Comparison of ENCODE assay signal across 41 mouse cellular contexts in the genomic region with DNA sequence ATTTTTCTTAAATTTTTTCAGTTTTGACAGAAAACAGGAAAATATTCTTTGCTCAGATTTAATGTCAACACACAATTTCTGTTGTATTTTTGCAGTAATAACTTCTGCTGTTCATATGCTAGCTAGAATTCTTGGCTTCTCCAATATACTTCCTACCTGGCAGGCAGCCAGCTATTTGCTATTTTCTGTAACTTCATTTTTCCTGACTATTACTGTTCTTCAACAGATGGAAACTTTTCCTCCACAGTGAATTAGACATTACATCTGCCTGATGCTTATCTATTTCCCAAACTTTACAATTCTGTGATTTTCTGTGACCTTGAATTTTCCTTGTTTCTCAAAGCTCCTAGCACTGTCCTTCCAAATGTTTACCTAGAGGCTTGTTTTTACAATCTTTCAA. TPM values are rescaled to one million over a fixed set of nuclear protein-coding genes. Genes with fewer than 3 reads are reported as not detected.
"Had no signal": no experiment of that assay in that cellular context is flagged by ENCODE, and none has a peak within 500 bp of the region (broad histone marks: within the 10 kb centered on the region; RNA-seq: fewer than 3 reads in every experiment).

No protein-coding gene starts in this region.

- H3K36me3 ChIP-seq: heart, embryonic 10.5 days; heart, embryonic 12.5 days; hindbrain, embryonic 13.5 days; hindbrain, embryonic 15.5 days; kidney, embryonic 15.5 days; limb, embryonic 13.5 days; limb, embryonic 15.5 days had no signal

- H3K9me3 ChIP-seq: heart, embryonic 10.5 days; hindbrain, embryonic 15.5 days; kidney, embryonic 15.5 days had no signal

- H3K9ac ChIP-seq: forebrain, postnatal 0 days; heart, embryonic 12.5 days; hindbrain, embryonic 13.5 days; hindbrain, embryonic 15.5 days; kidney, embryonic 15.5 days; limb, embryonic 13.5 days; limb, embryonic 15.5 days had no signal

- DNase-seq: forebrain, postnatal 0 days; gastrocnemius, postnatal 14 days; gastrocnemius, postnatal 36 days; heart, adult 11 months; heart, adult 2 months; heart, postnatal 10 days; kidney, adult 11 months; kidney, adult 2 months; kidney, adult 9 months; kidney, postnatal 14 days; kidney, postnatal 36 days; layer of hippocampus, adult 9-11 months; layer of hippocampus, postnatal 36 days; left cerebral cortex, postnatal 4 days had no signal

- H3K27ac ChIP-seq: heart, adult 2 months; heart, embryonic 10.5 days; hindbrain, embryonic 13.5 days; hindbrain, embryonic 15.5 days; hindbrain, postnatal 0 days; kidney, embryonic 15.5 days; kidney, postnatal 0 days; limb, embryonic 13.5 days; limb, embryonic 15.5 days had no signal

- H3K4me3 ChIP-seq: heart, adult 2 months; heart, embryonic 10.5 days; heart, embryonic 12.5 days; hindbrain, embryonic 13.5 days; hindbrain, embryonic 15.5 days; kidney, embryonic 15.5 days; limb, embryonic 13.5 days; limb, embryonic 15.5 days had no signal

- H3K4me2 ChIP-seq: heart, embryonic 12.5 days; hindbrain, embryonic 13.5 days; hindbrain, embryonic 15.5 days; kidney, embryonic 15.5 days; limb, embryonic 13.5 days; limb, embryonic 15.5 days had no signal

- H3K4me1 ChIP-seq: heart, embryonic 10.5 days; heart, embryonic 12.5 days; hindbrain, embryonic 13.5 days; hindbrain, embryonic 15.5 days; kidney, embryonic 15.5 days; limb, embryonic 13.5 days; limb, embryonic 15.5 days had no signal

- ATAC-seq: forebrain, postnatal 0 days; hindbrain, postnatal 0 days; intestine, embryonic 16.5 days had no signal

- H3K27me3 ChIP-seq: heart, embryonic 12.5 days; hindbrain, embryonic 13.5 days; hindbrain, embryonic 15.5 days; kidney, embryonic 15.5 days; limb, embryonic 13.5 days; limb, embryonic 15.5 days had no signal

RNA-seq across cellular contexts. Expression of a gene that starts 0.6 kb away (rescaled TPM):
- total RNA-seq: forebrain, postnatal 0 days; gastrocnemius, adult 18-20 months; gastrocnemius, adult 8-10 months; gastrocnemius, postnatal 14 days; gastrocnemius, postnatal 36 days; heart, adult 2 months; heart, postnatal 10 days; heart, postnatal 25 days; hematopoietic stem cell, adult 5-6 weeks; hindbrain, postnatal 0 days; layer of hippocampus, adult 18-20 months; left cerebral cortex, adult 8-10 months; left cerebral cortex, postnatal 10 days; left cerebral cortex, postnatal 4 days had no signal
- polyA plus RNA-seq: forebrain, postnatal 0 days; gonadal fat pad, adult 2 months; heart, adult 2 months; heart, embryonic 10.5 days; heart, embryonic 12.5 days; heart, embryonic 14.5 days; heart, embryonic 16.5 days; hindbrain, embryonic 11.5 days; hindbrain, embryonic 13.5 days; hindbrain, embryonic 15.5 days; hindbrain, postnatal 0 days; intestine, embryonic 14.5 days; intestine, embryonic 16.5 days; kidney, adult 2 months; kidney, embryonic 15.5 days; kidney, postnatal 0 days; large intestine, adult 2 months; limb, embryonic 11.5 days; limb, embryonic 13.5 days; limb, embryonic 15.5 days had no signal

RNA-seq across cellular contexts. Expression of a gene that starts 42.2 kb away (rescaled TPM):
- total RNA-seq: forebrain, postnatal 0 days; gastrocnemius, adult 18-20 months; gastrocnemius, adult 8-10 months; gastrocnemius, postnatal 14 days; gastrocnemius, postnatal 36 days; heart, adult 2 months; heart, postnatal 10 days; heart, postnatal 25 days; hematopoietic stem cell, adult 5-6 weeks; hindbrain, postnatal 0 days; layer of hippocampus, adult 18-20 months; layer of hippocampus, adult 8-10 months; layer of hippocampus, postnatal 14 days; layer of hippocampus, postnatal 36 days; left cerebral cortex, adult 8-10 months; left cerebral cortex, postnatal 10 days; left cerebral cortex, postnatal 25 days; left cerebral cortex, postnatal 4 days had no signal
- polyA plus RNA-seq: forebrain, postnatal 0 days; gonadal fat pad, adult 2 months; heart, adult 2 months; heart, embryonic 10.5 days; heart, embryonic 12.5 days; heart, embryonic 14.5 days; heart, embryonic 16.5 days; hindbrain, embryonic 11.5 days; hindbrain, embryonic 13.5 days; hindbrain, embryonic 15.5 days; hindbrain, postnatal 0 days; intestine, embryonic 14.5 days; intestine, embryonic 16.5 days; kidney, adult 2 months; kidney, embryonic 15.5 days; kidney, postnatal 0 days; large intestine, adult 2 months; limb, embryonic 11.5 days; limb, embryonic 13.5 days; limb, embryonic 15.5 days had no signal
